Mouse (Mus musculus) embryonic facial prominence, embryonic 14.5 days (tissue): ENCODE data around the gene Smg1. TPM values are rescaled to one million over a fixed set of nuclear protein-coding genes. Genes with fewer than 3 reads are reported as not detected.
A peak's percentile ranks its signal among the peaks of the same experiment; 100 is the strongest.

Experiments used
- ATAC-seq: fragments of 200-750 bp; cut with Nextera tagmentation; 2 replicates; pipeline ENCODE4 v1.8.0; 2017; ENCODE audit warnings: low read depth, moderate number of reproducible peaks, moderate TSS enrichment
- DNase-seq: peaks from one replicate; pipeline ENCODE4 v3.0.0-alpha.2; 2015; ENCODE audit warnings: low spot score
- H3K27ac ChIP-seq: fragments of 300-500 bp; sonication (generic); replicated peaks from 2 replicates; pipeline ENCODE4 v1.5.1; 2014; ENCODE audit warnings: low read depth, mild to moderate bottlenecking, low read length, moderate library complexity
- H3K27me3 ChIP-seq: fragments of 300-500 bp; sonication (generic); replicated peaks from 2 replicates; pipeline ENCODE4 v1.6.1; 2014; ENCODE audit warnings: low read length; ENCODE audit not compliant: control insufficient read depth, insufficient read depth
- H3K36me3 ChIP-seq: fragments of 300-500 bp; sonication (generic); 2 replicates; pipeline ENCODE4 v1.6.1; 2014; ENCODE audit warnings: low read length, mixed read lengths; ENCODE audit not compliant: control insufficient read depth, insufficient read depth
- H3K4me1 ChIP-seq: fragments of 300-500 bp; sonication (generic); 2 replicates; pipeline ENCODE4 v1.6.1; 2014; ENCODE audit warnings: antibody characterized with exemption, low read length; ENCODE audit not compliant: control insufficient read depth, insufficient read depth
- H3K4me2 ChIP-seq: fragments of 300-500 bp; sonication (generic); 2 replicates; pipeline ENCODE4 v1.6.1; 2014; ENCODE audit warnings: low read depth, mild to moderate bottlenecking, low read length, moderate library complexity, mixed read lengths
- H3K4me3 ChIP-seq: fragments of 300-500 bp; sonication (generic); 2 replicates; pipeline ENCODE4 v1.5.1; 2014; ENCODE audit warnings: low read depth, mild to moderate bottlenecking, low read length
- H3K9ac ChIP-seq: fragments of 300-500 bp; sonication (generic); 2 replicates; pipeline ENCODE4 v1.6.1; 2014; ENCODE audit warnings: low read depth, mild to moderate bottlenecking, low read length, moderate library complexity, mixed read lengths
- H3K9me3 ChIP-seq: fragments of 300-500 bp; sonication (generic); 2 replicates; pipeline ENCODE4 v1.6.1; 2016; ENCODE audit warnings: low read length; ENCODE audit not compliant: control insufficient read depth
- WGBS: fragments of 180-500 bp; shearing (Covaris S2); extraction: QIAGEN DNeasy Blood & Tissue Kit; methylation state at CpG from one replicate; pipeline ENCODE4 v1.1.7; 2014; 5-methylcytosine and 5-hydroxymethylcytosine counted together
- polyA plus RNA-seq: library from polyadenylated mRNA; unstranded; fragments of >200 nt; fragmentation: Nextera tagmentation; extraction: Ambion mirVana; gene quantifications from 2 replicates; pipeline ENCODE4 v1.2.1, GENCODE M21; 2014

Smg1 gene
- polyA plus RNA-seq, 1 experiment from 2014 or later, result 20.0 TPM

GRCm38 (mm10) chr7:118115877-118116568 is 127.4 kb downstream of the Smg1 start, which contains the start of gene Rps15a:
Gene Rps15a (minus strand): TSS chr7:118116188.
- WGBS, result 0% methylated on average over 40 of the region's 40 CpGs
- peak within 1 kb of the TSS; percentile 94 for H3K27ac ChIP-seq
- ATAC-seq (peak; percentile 76), DNase-seq (peak; percentile 99)
- H3K9ac ChIP-seq, result peak within 1 kb of the TSS; percentile 100
- H3K36me3 ChIP-seq, result peaks cover 72% of the 10 kb centered on the region
- H3K4me2 ChIP-seq, result peak within 1 kb of the TSS; percentile 94
- no peaks in the 10 kb centered on the region for H3K9me3 ChIP-seq
- H3K27me3 ChIP-seq, result no peaks in the 10 kb centered on the region
- peaks cover 29% of the 10 kb centered on the region for H3K4me1 ChIP-seq
- H3K4me3 ChIP-seq, result peak within 1 kb of the TSS; percentile 93

DNA sequence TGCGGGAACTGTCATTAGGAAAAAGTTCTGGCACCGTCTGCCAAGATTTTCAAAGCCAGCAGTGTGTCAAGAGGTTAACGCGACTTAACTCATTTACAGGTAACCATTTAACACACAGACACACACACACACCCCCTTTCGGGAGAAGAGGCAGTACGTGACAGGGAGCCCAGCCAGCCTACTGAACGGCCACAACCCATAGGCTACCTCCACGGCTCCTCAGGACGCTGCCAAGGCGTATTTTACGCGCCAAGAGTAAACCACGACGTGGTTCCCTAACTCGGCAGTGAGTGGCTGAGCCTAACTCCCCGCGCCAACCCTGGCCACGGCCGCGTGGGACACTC is 128.0 kb downstream of the Smg1 start:
- no peak for DNase-seq

GRCm38 (mm10) chr7:118113541-118114297 is 129.8 kb downstream of the Smg1 start:
- peaks cover 72% of the 10 kb centered on the region for H3K36me3 ChIP-seq
- DNase-seq, result no peak

More for the DNA sequence above, 128.0 kb downstream of the Smg1 start:
- Histone ChIP-seq H3K9me3 (no peaks in the 10 kb centered on the region), H3K9ac (peak overlapping the region; percentile 100), H3K27ac (peak overlapping the region; percentile 94), H3K4me3 (peak overlapping the region; percentile 93), H3K4me2 (peak overlapping the region; percentile 94), H3K4me1 (peaks cover 29% of the 10 kb centered on the region), H3K27me3 (no peaks in the 10 kb centered on the region), H3K36me3 (peaks cover 72% of the 10 kb centered on the region)
- ATAC-seq, result peak; percentile 51
- under 1% methylated on average over 20 of the region's 20 CpGs for WGBS

GRCm38 (mm10) chr7:118111128-118111527 is 132.3 kb downstream of the Smg1 start:
- Histone ChIP-seq H3K4me3 (no peak overlapping the region; the same call in 1 of the 2 replicates), H3K9me3 (no peaks in the 10 kb centered on the region), H3K27me3 (no peaks in the 10 kb centered on the region), H3K36me3 (peaks cover 88% of the 10 kb centered on the region), H3K4me1 (peaks cover 29% of the 10 kb centered on the region), H3K27ac (no peak overlapping the region), H3K4me2 (peak overlapping the region; percentile 27), H3K9ac (peak overlapping the region; percentile 45)
- WGBS, result 77% methylated on average over 3 of the region's 3 CpGs
- ATAC-seq (no peak), DNase-seq (no peak)

More at GRCm38 (mm10) chr7:118113541-118114297, 129.8 kb downstream of the Smg1 start:
- Histone ChIP-seq H3K27me3 (no peaks in the 10 kb centered on the region), H3K4me3 (peak overlapping the region; percentile 93), H3K27ac (no peak overlapping the region), H3K4me2 (peak overlapping the region; percentile 94), H3K9ac (peak overlapping the region; percentile 100), H3K9me3 (no peaks in the 10 kb centered on the region), H3K4me1 (peaks cover 29% of the 10 kb centered on the region)
- WGBS, result 63% methylated on average over 5 of the region's 5 CpGs
- no peak for ATAC-seq

GRCm38 (mm10) chr7:118107671-118108070 is 135.8 kb downstream of the Smg1 start:
- H3K4me1 ChIP-seq, result peaks cover 7% of the 10 kb centered on the region
- peaks cover 87% of the 10 kb centered on the region for H3K36me3 ChIP-seq

DNA sequence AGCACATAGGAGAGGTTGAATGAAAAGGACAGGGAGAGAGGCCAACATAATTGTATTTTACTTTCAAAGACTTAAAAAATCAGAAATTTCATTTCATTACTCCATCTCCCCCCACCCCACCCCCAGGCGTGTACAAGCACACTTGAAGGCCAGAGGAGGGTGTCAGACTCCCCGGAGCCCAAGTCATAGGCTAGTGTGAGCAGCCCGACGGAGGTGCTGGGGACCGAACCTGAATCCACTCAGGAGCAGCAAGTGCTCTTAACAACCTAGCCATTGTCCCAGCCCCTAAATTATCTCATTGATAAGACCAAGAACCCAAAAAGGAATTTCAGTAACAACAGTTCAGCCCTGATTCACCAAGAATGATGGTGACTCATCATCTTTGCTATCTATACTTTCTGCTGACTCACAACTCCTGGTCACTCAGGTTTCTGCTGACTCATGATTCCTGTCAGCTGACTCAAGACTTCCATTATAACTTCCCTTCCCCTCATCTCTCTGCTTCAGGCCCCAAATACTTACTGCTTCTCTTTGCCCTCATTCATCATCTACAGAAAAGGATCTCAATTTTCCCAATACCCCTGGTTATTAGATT is 138.9 kb downstream of the Smg1 start:
- Histone ChIP-seq H3K4me1 (no peaks in the 10 kb centered on the region), H3K27me3 (no peaks in the 10 kb centered on the region), H3K4me2 (no peak overlapping the region), H3K9ac (no peak overlapping the region), H3K4me3 (no peak overlapping the region), H3K27ac (no peak overlapping the region), H3K9me3 (no peaks in the 10 kb centered on the region), H3K36me3 (peaks cover 56% of the 10 kb centered on the region)
- DNase-seq (peak; percentile 45), ATAC-seq (no peak)
- WGBS, result 74% methylated on average over 5 of the region's 5 CpGs

More at GRCm38 (mm10) chr7:118107671-118108070, 135.8 kb downstream of the Smg1 start:
- Histone ChIP-seq H3K27ac (no peak overlapping the region), H3K9me3 (no peaks in the 10 kb centered on the region), H3K4me3 (no peak overlapping the region), H3K9ac (no peak overlapping the region), H3K4me2 (no peak overlapping the region), H3K27me3 (no peaks in the 10 kb centered on the region)
- ATAC-seq (no peak), DNase-seq (no peak)
- 76% methylated on average over 1 of the region's 1 CpGs for WGBS

GRCm38 (mm10) chr7:118103462-118104379 is 139.7 kb downstream of the Smg1 start:
- ATAC-seq (0 out of 2 replicates have a peak, but pooled peaks have one; percentile 30), DNase-seq (no peak)
- no peaks in the 10 kb centered on the region for H3K4me1 ChIP-seq
- WGBS, result 40% methylated on average over 5 of the region's 5 CpGs
- H3K9ac ChIP-seq, result no peak overlapping the region
- H3K36me3 ChIP-seq, result peaks cover 48% of the 10 kb centered on the region
- no peaks in the 10 kb centered on the region for H3K9me3 ChIP-seq
- no peak overlapping the region for H3K4me3 ChIP-seq
- H3K4me2 ChIP-seq, result no peak overlapping the region
- no peaks in the 10 kb centered on the region for H3K27me3 ChIP-seq
- no peak overlapping the region for H3K27ac ChIP-seq
